Mouse (Mus musculus): Measurements from ENCODE around the gene Mcoln3.

The Mcoln3 gene

GRCm38 (mm10) chr3:146117258-146117996 lies at the start of gene Mcoln3:
Gene Mcoln3 (plus strand): TSS chr3:146117450.
- no peak for DNase-seq

- DNase-seq: no peak
These were observed 48.0 kb upstream of the Mcoln3 start for GRCm38 (mm10) chr3:146069276-146069675.

GRCm38 (mm10) chr3:146072780-146073179 lies 44.5 kb upstream of the Mcoln3 start:
- DNase-seq: no peak

- no peak for DNase-seq
These were observed 37.0 kb upstream of the Mcoln3 start for GRCm38 (mm10) chr3:146080241-146080640.

- DNase-seq: no peak
These were observed 26.1 kb upstream of the Mcoln3 start for GRCm38 (mm10) chr3:146090988-146091657.

GRCm38 (mm10) chr3:146095066-146095465 lies 22.2 kb upstream of the Mcoln3 start:
- DNase-seq: no peak

GRCm38 (mm10) chr3:146096986-146097385 lies 20.3 kb upstream of the Mcoln3 start:
- DNase-seq: no peak

- no peak for DNase-seq
These were observed 19.4 kb upstream of the Mcoln3 start for GRCm38 (mm10) chr3:146097861-146098260.

- DNase-seq: no peak
These were observed 17.3 kb upstream of the Mcoln3 start for GRCm38 (mm10) chr3:146099925-146100324.

GRCm38 (mm10) chr3:146102049-146102448 lies 15.2 kb upstream of the Mcoln3 start:
- no peak for DNase-seq

- DNase-seq: no peak
These were observed 10.0 kb upstream of the Mcoln3 start for GRCm38 (mm10) chr3:146107116-146107849.

GRCm38 (mm10) chr3:146107921-146108571 lies 9.2 kb upstream of the Mcoln3 start, which contains the start of gene Wdr63:
Gene Wdr63 (minus strand): TSS chr3:146108130.
- DNase-seq: peak; percentile 44

GRCm38 (mm10) chr3:146108945-146109344 lies 8.3 kb upstream of the Mcoln3 start:
- no peak for DNase-seq

GRCm38 (mm10) chr3:146110358-146110757 lies 6.9 kb upstream of the Mcoln3 start:
- no peak for DNase-seq

- no peak for DNase-seq
These were observed 6.3 kb upstream of the Mcoln3 start for GRCm38 (mm10) chr3:146110916-146111315.

- no peak for DNase-seq
These were observed 777 bp downstream of the Mcoln3 start for GRCm38 (mm10) chr3:146117997-146118457.

GRCm38 (mm10) chr3:146121310-146122124 lies 4.3 kb downstream of the Mcoln3 start:
- DNase-seq: no peak

GRCm38 (mm10) chr3:146122125-146122420 lies 4.8 kb downstream of the Mcoln3 start:
- DNase-seq: no peak

- DNase-seq: no peak
These were observed 5.7 kb downstream of the Mcoln3 start for GRCm38 (mm10) chr3:146122807-146123463.

GRCm38 (mm10) chr3:146123464-146123825 lies 6.2 kb downstream of the Mcoln3 start:
- no peak for DNase-seq

GRCm38 (mm10) chr3:146127205-146127604 lies 10.0 kb downstream of the Mcoln3 start:
- DNase-seq: no peak

GRCm38 (mm10) chr3:146134834-146135233 lies 17.6 kb downstream of the Mcoln3 start:
- DNase-seq: no peak
